Mouse (Mus musculus): ENCODE data around the gene Med27.

DNA sequence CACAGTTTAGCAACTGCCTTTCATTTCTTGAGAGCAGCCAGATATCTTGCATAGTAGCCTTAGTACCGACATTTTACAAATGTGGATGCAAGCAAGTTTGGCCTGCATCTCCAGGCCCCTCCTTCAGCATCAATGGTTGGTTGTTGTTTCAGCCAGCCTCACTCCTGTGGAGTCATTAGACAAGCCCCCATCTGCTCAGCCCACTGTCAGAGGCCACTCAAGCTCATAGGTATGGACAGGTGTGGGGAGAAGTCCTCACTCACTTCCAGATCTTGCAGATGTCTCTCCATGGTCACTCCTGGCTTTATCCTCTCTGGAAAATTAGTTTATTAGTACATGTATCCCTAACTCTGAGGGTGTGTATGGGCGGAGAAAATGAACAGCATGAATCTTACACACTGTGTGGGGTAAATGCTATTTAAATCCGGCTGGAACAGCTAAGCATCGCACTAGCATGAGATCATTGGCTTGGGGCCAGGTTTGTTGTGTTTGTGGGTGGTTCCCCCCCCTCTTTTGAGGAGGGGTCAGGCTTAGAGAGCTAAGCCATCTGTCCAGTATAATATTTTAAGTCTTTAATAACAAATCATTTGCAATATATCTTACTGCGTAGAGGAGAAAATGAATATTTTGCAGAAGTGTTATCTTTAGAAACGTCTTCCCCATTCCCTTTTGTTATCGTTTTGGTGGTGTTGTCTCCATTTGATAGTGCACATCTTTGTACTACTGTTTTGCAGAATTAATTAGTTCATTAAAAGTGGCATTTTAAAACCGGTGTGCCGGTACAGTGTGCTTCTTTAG is 118.4 kb downstream of the Med27 start:
- TF ChIP-seq POLR2A (IDR thresholded peaks at IDR 0.05; ENCODE audit: low read depth, low read length) (no peak), CTCF (IDR thresholded peaks at IDR 0.05; ENCODE audit: borderline replicate concordance, insufficient read depth, low read length) (no peak)

Data from embryonic fibroblast, embryonic 13.5 days (primary cell).